9 mouse cellular contexts compared by ENCODE assay signal in genomic region chr1:51913071-51913814, GRCm38 (mm10). TPM values are rescaled to one million over a fixed set of nuclear protein-coding genes. Genes with fewer than 3 reads are reported as not detected.
DNase-seq lines count a peak whose midpoint lies in the region; ATAC-seq lines count a peak whose summit lies in the region.
"Had no signal": no experiment of that assay in that cellular context is flagged by ENCODE, and none has a peak within 500 bp of the region (broad histone marks: within the 10 kb centered on the region; RNA-seq: fewer than 3 reads in every experiment).

No protein-coding gene starts in this region.

- peaks cover 19% of the 10 kb centered on the region for H3K27me3 ChIP-seq in liver, embryonic 16.5 days (ENCODE audit: control insufficient read depth, insufficient read depth, low read depth, low read length)
- peaks cover 15% of the 10 kb centered on the region for H3K27me3 ChIP-seq in liver, embryonic 11.5 days (replicated peaks; ENCODE audit: control insufficient read depth, insufficient read depth, low read length)
- no peaks in the 10 kb centered on the region for H3K27me3 ChIP-seq in embryonic facial prominence, embryonic 14.5 days (replicated peaks; ENCODE audit: control insufficient read depth, insufficient read depth, low read length)
- no peaks in the 10 kb centered on the region for H3K27me3 ChIP-seq in hindbrain, embryonic 14.5 days (ENCODE audit: control insufficient read depth, insufficient read depth, low read length)
- no peaks in the 10 kb centered on the region for H3K27me3 ChIP-seq in neural tube, embryonic 12.5 days (replicated peaks)

- H3K4me3 ChIP-seq in liver, embryonic 16.5 days (ENCODE audit: low read depth, low read length): no peak overlapping the region
- no peak overlapping the region for H3K4me3 ChIP-seq in liver, embryonic 11.5 days (ENCODE audit: low read depth, low read length)
- no peak overlapping the region for H3K4me3 ChIP-seq in embryonic facial prominence, embryonic 14.5 days (ENCODE audit: low read depth, low read length)
- 0 out of 2 replicates have a peak overlapping the region, but pooled peaks have one; percentile 0 for H3K4me3 ChIP-seq in hindbrain, embryonic 14.5 days (replicated peaks; ENCODE audit: low read length)
- no peak overlapping the region for H3K4me3 ChIP-seq in neural tube, embryonic 12.5 days
- H3K4me3 ChIP-seq: left cerebral cortex, adult 2 months had no signal

- ATAC-seq in liver, embryonic 16.5 days (ENCODE audit: low read depth): no peak
- ATAC-seq in liver, embryonic 11.5 days (replicated peaks; ENCODE audit: low FRiP score): no peak
- ATAC-seq in embryonic facial prominence, embryonic 14.5 days (ENCODE audit: low read depth): no peak
- no peak for ATAC-seq in hindbrain, embryonic 14.5 days (ENCODE audit: low FRiP score)
- no peak for ATAC-seq in neural tube, embryonic 12.5 days (ENCODE audit: low FRiP score, low read depth)

- 0 out of 2 replicates have a peak overlapping the region, but pooled peaks have one; percentile 4 for H3K27ac ChIP-seq in liver, embryonic 16.5 days (ENCODE audit: low read length)
- H3K27ac ChIP-seq in liver, embryonic 11.5 days (ENCODE audit: low read depth, low read length): no peak overlapping the region
- no peak overlapping the region for H3K27ac ChIP-seq in embryonic facial prominence, embryonic 14.5 days (replicated peaks; ENCODE audit: low read depth, low read length)
- H3K27ac ChIP-seq in hindbrain, embryonic 14.5 days: no peak overlapping the region
- H3K27ac ChIP-seq in neural tube, embryonic 12.5 days: no peak overlapping the region
- H3K27ac ChIP-seq: left cerebral cortex, adult 2 months had no signal

- WGBS in liver, embryonic 16.5 days (ENCODE audit: insufficient replicate concordance): 52% methylated on average over 14 of the region's 14 CpGs
- 57% methylated on average over 14 of the region's 14 CpGs for WGBS in liver, embryonic 11.5 days
- WGBS in embryonic facial prominence, embryonic 14.5 days: 70% methylated on average over 14 of the region's 14 CpGs
- WGBS in hindbrain, embryonic 14.5 days: 62% methylated on average over 14 of the region's 14 CpGs
- 70% methylated on average over 14 of the region's 14 CpGs for WGBS in neural tube, embryonic 12.5 days

- H3K4me1 ChIP-seq in liver, embryonic 16.5 days (ENCODE audit: control insufficient read depth, low read depth, low read length): peaks cover 5% of the 10 kb centered on the region; the same call in 1 of the 2 replicates
- H3K4me1 ChIP-seq in liver, embryonic 11.5 days (replicated peaks; ENCODE audit: control insufficient read depth, insufficient read depth, low read length): peaks cover 6% of the 10 kb centered on the region; the same call in 1 of the 2 replicates
- H3K4me1 ChIP-seq in embryonic facial prominence, embryonic 14.5 days (ENCODE audit: control insufficient read depth, insufficient read depth, low read length): peaks cover 31% of the 10 kb centered on the region
- H3K4me1 ChIP-seq in hindbrain, embryonic 14.5 days (replicated peaks; ENCODE audit: control insufficient read depth, insufficient read depth, low read length): peaks cover 34% of the 10 kb centered on the region
- H3K4me1 ChIP-seq in neural tube, embryonic 12.5 days: peaks cover 45% of the 10 kb centered on the region

- no peaks in the 10 kb centered on the region for H3K36me3 ChIP-seq in liver, embryonic 16.5 days (ENCODE audit: control insufficient read depth, insufficient read depth)
- no peaks in the 10 kb centered on the region for H3K36me3 ChIP-seq in liver, embryonic 11.5 days (ENCODE audit: control insufficient read depth, insufficient read depth, low read length)
- no peaks in the 10 kb centered on the region for H3K36me3 ChIP-seq in embryonic facial prominence, embryonic 14.5 days (ENCODE audit: control insufficient read depth, insufficient read depth, low read length)
- no peaks in the 10 kb centered on the region for H3K36me3 ChIP-seq in hindbrain, embryonic 14.5 days (replicated peaks; ENCODE audit: control insufficient read depth, insufficient read depth)
- no peaks in the 10 kb centered on the region for H3K36me3 ChIP-seq in neural tube, embryonic 12.5 days

- H3K9ac ChIP-seq in liver, embryonic 16.5 days (ENCODE audit: low read depth, low read length): no peak overlapping the region
- H3K9ac ChIP-seq in liver, embryonic 11.5 days (ENCODE audit: low read depth, low read length): no peak overlapping the region
- no peak overlapping the region for H3K9ac ChIP-seq in embryonic facial prominence, embryonic 14.5 days (ENCODE audit: low read depth, low read length)
- H3K9ac ChIP-seq in hindbrain, embryonic 14.5 days: no peak overlapping the region
- no peak overlapping the region for H3K9ac ChIP-seq in neural tube, embryonic 12.5 days

- H3K4me2 ChIP-seq in liver, embryonic 16.5 days (ENCODE audit: low read depth, low read length): no peak overlapping the region
- H3K4me2 ChIP-seq in liver, embryonic 11.5 days: no peak overlapping the region
- peak overlapping the region; percentile 71; the same call in 1 of the 2 replicates for H3K4me2 ChIP-seq in embryonic facial prominence, embryonic 14.5 days (ENCODE audit: low read depth, low read length)
- peak overlapping the region; percentile 61 for H3K4me2 ChIP-seq in hindbrain, embryonic 14.5 days (replicated peaks)
- H3K4me2 ChIP-seq in neural tube, embryonic 12.5 days (replicated peaks): peak overlapping the region; percentile 69

- no peaks in the 10 kb centered on the region for H3K9me3 ChIP-seq in liver, embryonic 16.5 days (replicated peaks; ENCODE audit: control insufficient read depth, low read length)
- H3K9me3 ChIP-seq in liver, embryonic 11.5 days (ENCODE audit: control insufficient read depth, low read length): no peaks in the 10 kb centered on the region
- no peaks in the 10 kb centered on the region for H3K9me3 ChIP-seq in embryonic facial prominence, embryonic 14.5 days (ENCODE audit: control insufficient read depth, low read length)
- no peaks in the 10 kb centered on the region for H3K9me3 ChIP-seq in hindbrain, embryonic 14.5 days (ENCODE audit: control insufficient read depth, low read length)
- H3K9me3 ChIP-seq in neural tube, embryonic 12.5 days: no peaks in the 10 kb centered on the region

- no peak for DNase-seq in liver, embryonic 11.5 days (ENCODE audit: low spot score)
- DNase-seq in embryonic facial prominence, embryonic 14.5 days (ENCODE audit: low spot score): no peak
- DNase-seq in hindbrain, embryonic 14.5 days (ENCODE audit: low spot score): no peak
- no peak for DNase-seq in cerebellum, postnatal 36 days
- DNase-seq in embryo, embryonic 10.5 days (ENCODE audit: low spot score): no peak
- no peak for DNase-seq in cerebellum, adult 9-11 months

RNA-seq across cellular contexts. Expression of gene Myo1b, which starts 2.6 kb away (rescaled TPM):
- 10.6 and 11.5 TPM in 2 replicates for polyA plus RNA-seq in liver, embryonic 16.5 days (2015; fragmentation: Nextera tagmentation; extraction: Ambion mirVana)
- polyA plus RNA-seq in liver, embryonic 11.5 days (2014; fragmentation: Nextera tagmentation; extraction: Ambion mirVana): 26.4 and 27.0 TPM in 2 replicates
- polyA plus RNA-seq in embryonic facial prominence, embryonic 14.5 days (2014; fragmentation: Nextera tagmentation; extraction: Ambion mirVana): 87.7 and 91.3 TPM in 2 replicates
- polyA plus RNA-seq in hindbrain, embryonic 14.5 days (2014; fragmentation: Nextera tagmentation; extraction: Ambion mirVana): 74.5 and 81.5 TPM in 2 replicates
- 119 and 128 TPM in 2 replicates for polyA plus RNA-seq in neural tube, embryonic 12.5 days (2016; fragmentation: Nextera tagmentation; extraction: Ambion mirVana)

Comparison
In these comparisons a context has a peak if more than half of its experiments do, and no peak if none do; other contexts are left out.
1. H3K4me2 ChIP-seq: peak in embryonic facial prominence, embryonic 14.5 days (single experiment), hindbrain, embryonic 14.5 days (single experiment) and neural tube, embryonic 12.5 days (single experiment); none in liver, embryonic 16.5 days (single experiment) and liver, embryonic 11.5 days (single experiment).